Mouse (Mus musculus) adrenal gland, postnatal 10 days (tissue): ENCODE measurements around the gene Fam131c. TPM values are rescaled to one million over a fixed set of nuclear protein-coding genes. Genes with fewer than 3 reads are reported as not detected.

ENCODE experiments used
- DNase-seq: peaks from one replicate; pipeline ENCODE4 v3.0.0; 2021; ENCODE audit warnings: mixed read lengths
- total RNA-seq, 2 experiments: library from RNA; stranded (reverse); gene quantifications; 2 replicates each; pipeline ENCODE4 v1.2.3; 2021

Fam131c gene
- total RNA-seq, 2 experiments from 2014 or later: 15.4 to 25.8 TPM

DNA sequence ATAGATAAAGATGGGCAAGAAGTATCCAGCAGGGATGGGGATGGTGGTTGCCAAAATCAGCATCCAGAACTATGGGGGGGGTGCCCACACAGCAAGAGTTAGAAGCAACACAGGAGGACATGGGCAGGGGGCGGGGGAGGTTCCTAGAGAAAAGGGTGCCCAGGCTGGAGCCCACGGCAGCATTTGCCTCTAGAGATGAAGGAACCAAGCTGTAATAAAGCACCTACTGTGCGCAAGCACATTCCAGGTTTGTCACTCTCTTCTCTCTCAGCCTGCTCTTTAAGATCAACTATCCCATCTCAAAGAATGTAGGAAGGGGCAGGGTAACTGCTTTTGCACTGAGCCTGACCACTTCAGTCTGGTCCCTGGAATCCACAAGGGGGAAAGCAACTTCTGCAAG is 40.6 kb downstream of the Fam131c start:
- no peak for DNase-seq

DNA sequence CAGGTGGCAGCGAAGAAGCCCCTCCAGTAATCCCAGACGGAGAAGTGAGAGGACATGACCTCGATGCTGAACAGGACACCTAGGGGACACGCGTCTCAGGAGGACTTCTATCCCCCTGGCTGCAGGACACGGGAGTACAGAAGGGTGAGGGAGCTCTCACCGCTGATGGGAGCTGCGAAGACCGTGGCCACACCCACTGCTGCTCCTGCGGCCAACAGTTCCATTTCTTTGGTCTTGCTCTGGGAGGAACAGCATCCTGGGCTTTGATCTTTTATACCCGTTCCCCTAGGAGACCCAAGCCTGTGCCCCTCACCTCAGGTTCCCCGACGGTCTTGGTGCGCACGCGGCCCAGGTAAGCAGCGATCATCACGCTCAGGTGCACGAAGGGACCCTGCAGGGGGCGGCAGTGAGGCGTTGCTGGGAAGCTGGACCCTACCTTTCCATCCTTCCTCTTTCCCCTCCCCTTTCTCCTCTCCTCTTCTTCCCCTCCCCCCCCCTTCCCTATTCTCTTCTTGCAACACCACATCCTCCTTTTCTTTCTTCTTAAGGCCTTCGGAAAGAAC is 43.5 kb downstream of the Fam131c start:
- DNase-seq: no peak

DNA sequence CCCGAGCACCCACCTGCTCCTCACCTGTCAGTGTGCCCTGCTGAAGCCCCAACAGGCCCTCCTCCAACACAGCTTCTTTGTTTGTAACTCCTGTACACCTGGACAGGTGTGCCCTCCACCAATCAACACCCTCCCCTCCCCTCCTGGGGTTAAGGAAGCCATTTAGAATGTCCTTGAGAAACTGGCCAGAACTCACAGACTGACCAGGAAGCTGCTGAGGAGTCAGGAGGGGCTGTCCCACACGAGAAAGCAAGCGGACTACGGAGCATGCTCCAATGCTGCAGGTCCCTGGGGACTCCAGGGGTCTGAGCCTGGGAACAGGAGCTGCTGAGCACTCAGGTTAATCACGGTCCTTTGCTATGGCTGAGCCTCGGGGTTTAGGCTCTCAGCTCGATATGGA is 47.9 kb downstream of the Fam131c start, which contains the start of gene Clcnkb:
TSS of gene Clcnkb (minus strand) at position 91 of the 400 bp plus-strand sequence.
- DNase-seq: no peak

DNA sequence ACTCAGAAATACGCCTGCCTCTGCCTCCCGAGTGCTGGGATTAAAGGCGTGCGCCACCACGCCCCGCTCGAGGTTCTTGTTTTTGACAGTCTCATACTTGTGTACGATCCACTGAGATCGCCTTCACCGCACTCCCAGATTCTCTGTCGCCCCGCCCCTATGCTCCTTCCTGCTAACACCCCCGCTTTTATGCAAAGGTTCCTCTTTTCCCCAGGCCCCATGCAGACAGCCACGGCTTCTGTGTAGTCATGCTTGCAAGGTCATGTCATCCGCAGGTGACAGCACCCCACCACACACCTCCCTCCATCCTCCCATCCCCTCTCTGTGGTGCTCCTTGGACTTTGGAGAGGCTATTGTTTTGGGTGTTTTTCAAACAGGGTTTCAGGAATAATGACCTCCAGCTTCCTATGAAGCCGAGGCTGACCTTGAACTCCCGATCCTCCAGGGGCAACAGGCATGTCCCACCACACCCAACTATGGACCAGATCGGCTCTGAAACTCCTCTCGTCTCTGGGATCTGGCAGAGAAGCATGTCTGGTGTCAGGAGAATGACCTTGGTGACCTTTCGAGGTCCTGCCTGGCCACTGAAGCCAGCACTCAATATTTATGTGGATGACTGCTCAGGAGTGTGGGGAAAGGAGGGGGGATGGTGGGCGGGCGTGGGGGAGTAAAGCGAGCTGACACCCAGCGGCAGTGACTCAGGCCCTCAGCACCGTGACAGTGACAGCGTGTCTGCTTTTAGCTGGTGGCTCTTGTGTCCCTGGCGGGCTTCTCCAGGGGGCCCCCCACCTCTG is 51.6 kb downstream of the Fam131c start:
- peak; percentile 49 for DNase-seq

DNA sequence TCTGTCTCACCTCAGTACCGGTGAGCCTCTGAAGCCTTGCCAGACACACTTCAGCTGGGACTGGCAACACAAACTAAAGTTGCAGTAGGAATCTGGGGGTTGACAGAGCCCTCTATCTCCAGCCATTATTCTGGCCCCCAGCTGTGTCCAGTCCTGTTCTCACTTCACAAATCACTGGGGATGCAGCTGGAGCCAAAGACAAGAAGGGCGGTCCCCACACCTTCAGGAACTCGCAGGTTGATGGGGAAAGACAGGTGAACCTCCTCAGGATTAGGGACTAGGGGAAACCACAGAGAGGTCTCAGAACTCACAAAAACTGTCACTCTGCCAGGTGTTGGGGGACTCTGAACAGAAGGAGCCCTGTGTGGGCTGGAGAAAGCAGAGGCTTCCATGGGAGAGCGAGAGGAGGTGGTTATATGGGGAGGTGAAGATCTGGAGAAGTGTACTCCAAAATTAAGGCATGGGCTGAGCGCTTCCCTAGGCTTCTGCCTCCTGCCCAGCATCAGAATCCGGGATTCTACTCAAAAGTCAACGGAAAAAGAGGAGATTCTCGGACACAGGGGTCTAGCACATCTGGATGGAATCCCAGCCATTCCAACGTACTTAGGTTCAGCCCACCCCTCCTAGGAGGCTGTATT is 52.3 kb downstream of the Fam131c start, which contains the start of gene Hspb7:
TSS of gene Hspb7 (plus strand) at position 588 of the 638 bp plus-strand sequence.
- DNase-seq: no peak

DNA sequence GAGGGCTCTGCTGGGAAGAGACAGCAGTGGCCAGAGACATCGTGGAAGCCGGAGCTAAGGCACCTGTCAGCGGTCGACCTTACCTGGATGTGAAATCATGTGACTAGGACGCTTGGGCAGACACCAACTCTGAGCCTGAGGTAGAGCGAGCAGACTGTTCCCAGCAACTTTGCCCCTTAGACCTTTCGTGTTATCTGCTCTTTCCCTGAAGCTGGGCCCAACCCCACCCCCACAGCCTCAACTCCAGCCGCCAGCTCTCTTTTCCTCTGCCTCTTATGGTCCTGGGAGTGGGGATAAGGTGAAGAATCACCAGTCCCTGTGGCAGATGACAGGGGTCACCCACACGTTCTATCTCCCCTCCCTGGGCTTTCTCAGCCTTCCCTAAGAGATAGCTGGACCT is 52.9 kb downstream of the Fam131c start:
- DNase-seq: no peak

DNA sequence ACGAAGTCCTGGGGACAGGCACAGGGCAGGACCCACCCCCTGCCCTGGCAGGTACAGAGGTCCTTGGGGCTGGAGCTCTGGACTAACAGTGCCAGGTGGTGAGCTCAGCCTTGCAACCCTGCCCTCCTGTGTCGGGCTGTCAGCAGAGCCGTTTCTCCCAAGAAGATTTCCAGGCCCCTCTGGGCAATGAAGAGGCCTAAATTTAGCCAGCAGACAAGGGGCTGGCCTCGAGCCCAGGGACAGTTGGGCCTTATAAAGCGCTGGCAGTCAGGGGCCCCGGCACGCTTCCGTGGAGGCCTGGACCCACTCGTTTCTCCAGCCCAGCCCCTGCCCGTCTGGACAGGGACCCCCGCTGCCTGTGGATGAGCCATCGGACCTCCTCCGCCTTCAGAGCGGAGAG is 53.4 kb downstream of the Fam131c start:
- peak; percentile 59 for DNase-seq

DNA sequence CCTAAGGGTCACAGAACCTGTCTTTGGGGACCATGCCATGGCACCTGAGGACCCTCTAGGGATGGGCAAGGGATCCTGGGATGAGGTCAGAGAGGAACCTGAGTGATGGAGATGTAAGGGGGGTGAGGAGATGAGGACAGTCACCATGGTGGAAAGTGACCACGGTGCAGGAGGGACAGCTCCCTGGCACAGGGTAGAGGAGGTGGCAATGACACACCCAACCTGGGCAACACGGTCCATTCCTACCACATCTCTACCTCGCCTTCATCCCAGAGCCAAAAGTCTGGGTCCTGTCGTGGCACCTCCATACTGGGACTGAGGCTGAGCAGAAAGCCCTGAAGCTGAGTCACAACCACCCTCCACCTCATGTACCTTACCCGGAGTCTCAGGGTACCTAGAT is 54.8 kb downstream of the Fam131c start:
- no peak for DNase-seq

DNA sequence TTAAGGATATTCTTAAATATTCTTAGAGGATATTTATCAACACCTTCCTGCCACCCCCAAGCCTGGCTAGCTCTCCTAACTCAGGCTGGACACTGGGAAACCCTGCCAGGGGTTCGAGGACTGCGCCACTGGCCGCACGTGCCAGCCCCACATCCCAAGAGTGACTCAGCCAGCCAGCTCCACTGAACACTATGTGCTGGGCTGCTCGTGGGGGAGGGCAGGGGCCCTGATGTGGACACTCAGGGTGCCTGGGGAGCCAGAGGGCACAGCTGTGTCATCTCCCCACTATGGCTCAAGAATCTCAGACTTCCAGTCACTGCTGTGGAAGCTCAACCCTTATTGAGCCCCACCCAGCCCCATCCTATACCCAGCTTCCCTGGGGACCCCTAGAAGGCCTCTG is 55.3 kb downstream of the Fam131c start:
- no peak for DNase-seq

DNA sequence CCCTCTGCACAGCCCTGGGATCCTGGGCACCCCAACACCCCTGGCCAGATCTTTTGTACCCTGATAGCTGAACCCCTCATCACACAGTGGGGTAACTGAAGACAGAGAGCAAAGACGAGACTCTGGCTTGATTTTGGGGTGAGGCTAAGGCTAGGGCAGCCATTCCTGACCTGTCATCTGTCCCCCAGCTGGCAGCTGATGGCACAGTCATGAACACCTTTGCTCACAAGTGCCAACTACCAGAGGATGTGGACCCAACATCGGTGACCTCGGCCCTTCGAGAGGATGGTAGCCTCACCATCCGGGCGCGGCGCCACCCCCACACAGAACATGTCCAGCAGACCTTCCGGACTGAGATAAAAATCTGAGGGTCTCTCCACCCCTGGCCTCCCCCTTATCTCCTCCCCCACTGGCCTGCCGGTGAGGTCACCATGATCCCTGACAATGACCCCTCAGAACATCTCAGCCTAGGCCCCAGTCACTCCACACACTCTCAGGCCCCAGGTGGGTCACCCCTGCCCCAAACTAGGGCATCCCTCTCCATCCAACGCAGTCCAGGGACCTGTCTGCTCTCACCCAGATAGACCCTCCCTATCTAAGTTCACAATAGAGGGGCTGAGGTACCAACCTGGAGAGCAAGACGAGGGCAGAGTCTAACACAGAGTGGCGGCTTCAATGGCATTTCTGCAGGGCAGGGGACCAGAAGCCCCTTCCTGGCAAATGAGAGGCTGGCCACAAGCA is 55.8 kb downstream of the Fam131c start:
- no peak for DNase-seq

DNA sequence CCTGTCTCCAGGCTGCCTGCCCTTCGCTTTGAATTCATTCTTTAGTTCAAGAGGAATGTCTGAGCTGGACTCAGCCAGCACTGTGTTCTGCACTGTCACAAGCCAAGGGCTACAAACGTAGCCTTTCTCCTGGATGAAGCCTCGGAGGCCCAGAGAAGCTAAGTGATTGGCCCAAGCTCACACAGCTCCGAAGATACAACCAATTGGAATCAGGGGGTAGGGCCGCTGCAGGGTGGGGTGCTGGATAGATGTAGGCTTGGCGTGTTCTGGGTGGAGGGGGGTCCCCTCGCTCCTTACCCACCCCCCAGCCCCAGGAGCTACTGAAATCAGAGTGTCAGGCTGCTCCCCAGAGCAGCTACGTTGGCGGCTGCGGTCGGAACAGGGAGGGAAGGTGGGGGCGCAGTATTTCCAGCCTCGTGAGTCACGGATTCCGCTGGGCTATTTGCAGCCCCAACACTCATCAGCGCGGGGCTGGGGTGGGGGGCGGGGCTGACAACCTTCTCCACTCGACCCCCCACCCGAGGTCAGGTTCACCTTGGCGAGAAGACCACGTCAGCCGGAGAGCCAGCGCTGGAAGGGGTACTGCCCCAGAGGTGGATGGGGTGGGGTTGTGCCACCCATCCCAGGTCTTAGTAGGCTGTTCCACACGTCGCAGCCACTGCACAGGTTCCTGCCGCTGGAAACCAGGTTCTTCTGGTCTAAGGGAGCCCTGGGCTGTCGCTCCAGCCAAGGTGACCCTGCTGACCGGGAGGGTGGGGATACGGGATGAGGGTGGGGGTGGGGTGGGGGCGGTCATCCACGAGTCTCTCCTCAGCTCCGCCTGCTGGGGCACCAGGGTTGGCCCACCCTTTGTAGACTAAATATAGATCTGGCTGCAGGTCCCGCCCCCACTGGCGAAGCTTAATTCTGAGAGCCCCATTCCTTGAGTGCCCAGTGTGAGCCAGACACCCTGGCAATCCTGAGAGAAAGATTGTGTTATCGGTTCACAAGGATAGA is 57.8 kb downstream of the Fam131c start:
- peak; percentile 46 for DNase-seq

DNA sequence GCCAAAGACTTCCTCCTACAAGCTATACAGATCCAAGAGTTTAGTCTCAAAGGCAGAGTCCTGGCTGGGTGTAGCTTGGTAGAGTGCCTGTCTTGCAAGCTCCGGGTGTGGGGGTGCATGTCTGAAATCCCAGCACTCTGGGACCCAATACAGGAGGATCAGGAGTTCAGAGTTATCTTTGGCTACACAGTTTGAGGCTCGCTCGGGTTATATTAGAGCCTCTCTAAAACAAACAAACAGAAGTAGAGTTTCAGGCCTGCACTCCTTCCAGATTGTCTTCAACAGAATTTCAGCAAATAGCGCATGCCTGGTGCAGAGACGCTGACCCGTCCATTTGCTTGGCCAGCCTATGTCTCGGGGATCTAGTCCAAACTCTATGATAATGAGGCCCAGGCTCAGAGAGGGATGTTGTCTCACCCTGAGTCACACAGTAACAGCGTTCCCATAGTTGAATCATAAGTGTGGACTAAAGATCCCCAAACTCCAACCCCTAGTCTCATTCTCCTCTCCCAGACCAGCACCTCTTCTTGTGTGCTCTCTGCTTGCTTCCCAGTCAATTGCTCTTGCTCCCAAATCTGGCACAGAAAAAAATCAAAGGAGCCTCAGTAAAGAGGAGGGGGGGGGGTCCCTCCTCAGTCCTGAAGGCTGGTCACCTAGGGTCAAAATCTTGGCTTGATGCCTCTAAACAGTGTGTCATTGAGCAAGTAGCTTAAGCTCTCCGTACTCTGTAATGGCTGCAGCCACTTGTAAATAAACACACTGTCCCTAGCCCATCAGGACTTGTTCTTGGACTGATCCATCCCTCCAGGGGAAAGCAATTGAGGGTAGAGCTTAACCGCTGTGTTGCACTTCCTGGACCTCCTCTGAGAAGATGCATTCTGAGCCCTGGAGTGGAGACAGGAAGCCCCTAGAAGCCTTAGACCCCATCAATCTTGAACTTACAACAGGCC is 59.1 kb downstream of the Fam131c start:
- no peak for DNase-seq

DNA sequence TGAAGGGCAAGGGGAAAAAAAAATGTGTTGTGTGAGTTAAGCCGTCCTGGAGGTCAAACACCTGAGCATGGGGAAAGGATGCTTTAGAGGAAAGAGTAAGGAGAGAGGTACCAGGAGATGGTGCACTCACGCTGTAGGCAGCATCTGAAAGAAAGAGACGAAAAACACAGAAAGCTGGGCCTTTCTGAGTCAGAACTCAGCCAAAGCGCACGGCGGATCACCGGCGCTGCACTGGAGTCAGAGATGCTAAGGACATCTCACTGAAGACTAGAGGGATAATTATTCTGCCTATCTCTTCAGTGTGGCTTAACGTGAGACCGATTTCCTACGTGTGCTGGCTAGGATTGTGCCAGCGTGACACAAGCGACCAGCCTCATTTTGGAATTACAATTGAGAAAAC is 59.9 kb downstream of the Fam131c start:
- DNase-seq: no peak

DNA sequence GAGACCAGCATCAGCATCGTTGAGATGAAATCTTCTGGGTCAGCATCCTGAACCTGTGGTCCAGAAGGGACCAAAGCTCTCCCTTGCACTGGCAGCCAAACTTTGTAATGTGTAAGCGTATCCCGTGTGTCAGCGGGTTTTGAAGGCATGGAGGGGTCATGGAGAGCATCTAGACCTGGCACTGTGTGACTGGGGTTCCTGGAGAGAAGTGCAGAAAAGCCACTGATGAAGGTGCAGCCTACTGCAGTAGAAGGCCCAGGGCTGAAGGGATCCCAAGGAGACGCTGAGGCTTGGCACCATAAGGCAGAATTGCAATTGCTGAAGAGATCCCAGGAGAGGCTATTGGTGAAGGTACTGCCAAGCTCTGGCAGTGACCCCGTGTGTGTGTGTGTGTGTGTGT is 61.4 kb downstream of the Fam131c start:
- DNase-seq: peak; percentile 53

DNA sequence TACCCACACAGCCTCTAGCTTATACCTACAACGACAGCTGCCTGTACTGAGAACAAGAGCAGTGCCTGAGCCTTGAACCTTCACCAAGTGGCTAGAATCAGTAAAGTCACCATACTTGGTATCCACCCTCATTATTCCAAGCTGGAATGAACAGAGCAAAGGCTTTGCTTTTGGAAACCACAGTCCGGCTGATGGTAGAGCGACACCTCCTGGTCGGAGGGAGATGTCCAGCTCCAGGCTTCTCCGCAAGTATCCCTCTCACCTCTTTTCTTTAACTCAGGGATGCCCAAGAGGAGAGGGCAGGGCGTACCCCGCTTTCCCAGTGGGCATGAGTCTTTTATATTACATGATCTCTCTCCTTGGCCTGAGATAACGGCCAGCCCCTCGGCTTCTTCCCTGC is 61.8 kb downstream of the Fam131c start:
- DNase-seq: peak; percentile 68

DNA sequence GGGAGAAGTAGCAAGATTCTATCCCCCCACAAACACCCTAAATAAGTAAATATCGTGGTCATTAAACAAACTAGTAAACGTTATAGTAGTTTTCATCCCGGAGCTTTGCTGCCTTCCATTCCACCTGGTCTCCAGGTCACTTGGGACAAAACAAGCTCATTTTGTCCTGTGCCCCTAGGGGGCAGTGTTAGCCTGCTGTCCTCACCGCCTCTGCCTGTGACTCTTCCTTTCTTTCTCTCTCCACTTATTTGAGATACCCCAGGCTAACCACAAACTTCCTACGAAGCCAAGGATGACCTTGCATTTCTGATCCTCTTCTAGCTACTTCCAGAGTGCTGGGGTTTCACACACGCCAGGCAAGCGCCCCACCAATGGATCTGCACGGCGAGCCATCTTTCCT is 63.0 kb downstream of the Fam131c start:
- DNase-seq: peak; percentile 86

DNA sequence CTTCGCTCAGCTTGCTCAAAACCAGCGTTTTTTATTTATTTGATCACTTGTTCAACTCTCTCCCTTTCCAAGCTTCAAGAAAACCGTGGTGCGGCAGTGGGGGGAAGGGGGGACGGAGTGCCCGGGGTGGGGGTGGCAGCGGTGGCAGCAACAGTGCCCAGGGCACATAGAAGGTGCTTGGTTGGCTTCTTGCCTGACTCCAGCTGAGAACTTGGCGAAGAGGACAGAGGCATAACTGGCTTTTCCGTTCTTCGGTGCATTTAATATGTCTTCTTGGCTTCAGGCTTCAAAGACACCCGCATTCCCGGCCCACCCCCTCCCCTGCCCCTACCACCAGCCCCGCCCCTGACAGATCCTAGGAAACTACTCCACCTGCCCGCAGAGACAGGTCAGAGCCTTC is 64.6 kb downstream of the Fam131c start:
- no peak for DNase-seq

DNA sequence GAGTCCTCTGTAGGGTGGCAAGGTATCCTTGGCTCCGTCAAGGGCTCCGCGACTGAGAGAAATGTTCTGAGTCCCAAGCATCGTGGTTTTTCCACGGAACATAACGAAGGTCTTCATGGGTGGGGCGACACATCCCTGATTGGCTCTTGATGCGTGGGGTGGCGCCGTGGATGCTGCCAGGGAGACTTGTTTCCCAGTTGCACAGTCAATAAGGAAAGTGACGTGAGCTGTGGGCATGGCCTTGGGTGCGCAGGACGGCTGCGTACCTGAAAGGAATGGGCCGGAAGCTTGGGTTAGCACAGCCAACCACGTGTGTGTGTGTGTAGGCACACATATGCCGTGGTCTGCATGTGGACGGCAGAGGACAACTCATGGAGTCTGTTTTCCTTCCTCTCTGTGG is 65.2 kb downstream of the Fam131c start:
- DNase-seq: no peak
